In the genomic region with DNA sequence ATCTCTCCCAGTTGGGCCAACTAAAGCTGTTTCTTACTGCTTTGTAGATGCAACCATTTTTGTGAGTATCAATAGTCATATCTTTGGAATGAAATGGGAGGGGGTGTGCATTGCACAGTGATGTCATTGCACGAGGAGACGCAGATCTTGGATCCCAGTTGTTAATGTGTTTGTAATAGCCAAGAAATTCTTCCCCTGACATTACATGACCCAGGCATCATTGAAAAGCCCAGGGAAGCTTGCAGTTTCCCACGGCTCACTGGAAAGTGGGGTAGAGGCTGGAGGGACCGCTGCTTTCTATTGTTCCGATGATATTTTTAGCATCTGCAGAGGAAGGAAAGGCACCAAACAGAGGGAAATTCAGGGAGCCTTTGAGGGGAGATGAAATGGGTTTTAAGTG, we compare ENCODE assay signal across 8 mouse cellular contexts. TPM values are rescaled to one million over a fixed set of nuclear protein-coding genes. Genes with fewer than 3 reads are reported as not detected.
DNase-seq lines count a peak whose midpoint lies in the region; ATAC-seq and TF ChIP-seq lines count a peak whose summit lies in the region.

No protein-coding gene starts in this region.

- no peak for DNase-seq in forebrain, embryonic 11.5 days (ENCODE audit: low spot score)
- no peak for DNase-seq in forebrain, embryonic 10.5 days (ENCODE audit: extremely low spot score, low spot score)
- DNase-seq in lung, embryonic 14.5 days = peak; percentile 39
- DNase-seq in lung, adult 2 months = no peak
- DNase-seq in hindbrain, embryonic 11.5 days (ENCODE audit: low spot score) = no peak
- no peak for DNase-seq in adrenal gland, adult 8-10 months
- no peak for DNase-seq in embryo, embryonic 9.5 days (ENCODE audit: extremely low spot score)

- no peak for TF ChIP-seq CTCF in lung, embryonic 14.5 days (IDR thresholded peaks at IDR 0.05; ENCODE audit: low read depth)
- TF ChIP-seq CTCF in lung, adult 2 months (IDR thresholded peaks at IDR 0.05; ENCODE audit: insufficient read depth, low read length) = no peak

- peak overlapping the region; percentile 16; the same call in 1 of the 2 replicates for H3K4me2 ChIP-seq in forebrain, embryonic 11.5 days (ENCODE audit: low read depth, low read length, severe bottlenecking)
- peak overlapping the region; percentile 38 for H3K4me2 ChIP-seq in lung, embryonic 14.5 days
- H3K4me2 ChIP-seq in hindbrain, embryonic 11.5 days (replicated peaks; ENCODE audit: low read depth, low read length) = peak overlapping the region; percentile 25
- H3K4me2 ChIP-seq in neural tube, embryonic 14.5 days (ENCODE audit: low read depth, low read length) = peak overlapping the region; percentile 46

- no peak for TF ChIP-seq POLR2A in lung, adult 2 months (IDR thresholded peaks at IDR 0.05; ENCODE audit: borderline replicate concordance, extremely low read depth, low read depth, low read length)

- H3K36me3 ChIP-seq in forebrain, embryonic 11.5 days (ENCODE audit: control insufficient read depth, insufficient read depth, low read length) = no peaks in the 10 kb centered on the region
- no peaks in the 10 kb centered on the region for H3K36me3 ChIP-seq in forebrain, embryonic 10.5 days (replicated peaks)
- H3K36me3 ChIP-seq in lung, embryonic 14.5 days (ENCODE audit: insufficient read depth) = no peaks in the 10 kb centered on the region
- H3K36me3 ChIP-seq in hindbrain, embryonic 11.5 days (ENCODE audit: control insufficient read depth, insufficient read depth, low read length) = no peaks in the 10 kb centered on the region
- no peaks in the 10 kb centered on the region for H3K36me3 ChIP-seq in neural tube, embryonic 14.5 days (ENCODE audit: control insufficient read depth, insufficient read depth, low read length)

- no peak overlapping the region for H3K27ac ChIP-seq in forebrain, embryonic 11.5 days (ENCODE audit: low read depth, low read length)
- no peak overlapping the region for H3K27ac ChIP-seq in forebrain, embryonic 10.5 days
- H3K27ac ChIP-seq in lung, embryonic 14.5 days (ENCODE audit: low read depth) = no peak overlapping the region
- peak overlapping the region; percentile 48 for H3K27ac ChIP-seq in hindbrain, embryonic 11.5 days (ENCODE audit: low read depth, low read length)
- H3K27ac ChIP-seq in neural tube, embryonic 14.5 days (ENCODE audit: low read depth, low read length) = peak overlapping the region; percentile 76

- H3K4me3 ChIP-seq in forebrain, embryonic 11.5 days (ENCODE audit: low read depth, low read length) = no peak overlapping the region
- H3K4me3 ChIP-seq in forebrain, embryonic 10.5 days = no peak overlapping the region
- H3K4me3 ChIP-seq in lung, embryonic 14.5 days (ENCODE audit: low read depth, low read length) = no peak overlapping the region
- H3K4me3 ChIP-seq in lung, adult 2 months (replicated peaks; ENCODE audit: extremely low read depth, low read depth, low read length) = no peak overlapping the region
- 0 out of 2 replicates have a peak overlapping the region, but pooled peaks have one; percentile 1 for H3K4me3 ChIP-seq in hindbrain, embryonic 11.5 days (ENCODE audit: low read depth, low read length)
- peak overlapping the region; percentile 23 for H3K4me3 ChIP-seq in neural tube, embryonic 14.5 days (ENCODE audit: low read depth, low read length)

- 0 out of 2 replicates have a peak, but pooled peaks cover 5% of the 10 kb centered on the region for H3K4me1 ChIP-seq in forebrain, embryonic 11.5 days (replicated peaks; ENCODE audit: control insufficient read depth, insufficient read depth, low read length)
- peaks cover 15% of the 10 kb centered on the region for H3K4me1 ChIP-seq in forebrain, embryonic 10.5 days
- no peaks in the 10 kb centered on the region; the same call in 1 of the 2 replicates for H3K4me1 ChIP-seq in lung, embryonic 14.5 days (ENCODE audit: insufficient read depth)
- H3K4me1 ChIP-seq in lung, adult 2 months (ENCODE audit: control insufficient read depth, insufficient read depth, low read length) = peaks cover 6% of the 10 kb centered on the region
- H3K4me1 ChIP-seq in hindbrain, embryonic 11.5 days (replicated peaks; ENCODE audit: control insufficient read depth, insufficient read depth, low read length) = no peaks in the 10 kb centered on the region
- peaks cover 9% of the 10 kb centered on the region; the same call in 1 of the 2 replicates for H3K4me1 ChIP-seq in neural tube, embryonic 14.5 days (ENCODE audit: control insufficient read depth, insufficient read depth, low read length)

- H3K9ac ChIP-seq in forebrain, embryonic 11.5 days (ENCODE audit: low read length) = no peak overlapping the region
- no peak overlapping the region for H3K9ac ChIP-seq in lung, embryonic 14.5 days
- H3K9ac ChIP-seq in hindbrain, embryonic 11.5 days (ENCODE audit: low read depth, low read length) = peak overlapping the region; percentile 29; the same call in 1 of the 2 replicates
- peak overlapping the region; percentile 43; the same call in 1 of the 2 replicates for H3K9ac ChIP-seq in neural tube, embryonic 14.5 days (replicated peaks; ENCODE audit: low read depth, low read length)

- WGBS in forebrain, embryonic 11.5 days = 66% methylated on average over 5 of the region's 5 CpGs
- WGBS in forebrain, embryonic 10.5 days = 77% methylated on average over 5 of the region's 5 CpGs
- WGBS in lung, embryonic 14.5 days = 41% methylated on average over 5 of the region's 5 CpGs
- WGBS in lung, adult 2 months = 20% methylated on average over 5 of the region's 5 CpGs
- 40% methylated on average over 5 of the region's 5 CpGs for WGBS in hindbrain, embryonic 11.5 days
- WGBS in neural tube, embryonic 14.5 days = 24% methylated on average over 5 of the region's 5 CpGs

- ATAC-seq in forebrain, embryonic 11.5 days (replicated peaks; ENCODE audit: low FRiP score) = 0 out of 2 replicates have a peak, but pooled peaks have one; percentile 18
- no peak for ATAC-seq in lung, embryonic 14.5 days (ENCODE audit: insufficient read depth)
- ATAC-seq in hindbrain, embryonic 11.5 days (ENCODE audit: low FRiP score) = peak; percentile 33; the same call in 1 of the 2 replicates
- peak; percentile 73 for ATAC-seq in neural tube, embryonic 14.5 days (ENCODE audit: low read depth)

- no peaks in the 10 kb centered on the region for H3K27me3 ChIP-seq in forebrain, embryonic 11.5 days (ENCODE audit: control insufficient read depth, insufficient read depth, low read length)
- no peaks in the 10 kb centered on the region; the same call in 1 of the 2 replicates for H3K27me3 ChIP-seq in forebrain, embryonic 10.5 days (ENCODE audit: poor library complexity, severe bottlenecking)
- H3K27me3 ChIP-seq in lung, embryonic 14.5 days (ENCODE audit: insufficient read depth, low read length) = no peaks in the 10 kb centered on the region
- H3K27me3 ChIP-seq in hindbrain, embryonic 11.5 days (ENCODE audit: control insufficient read depth, insufficient read depth, low read length) = no peaks in the 10 kb centered on the region
- H3K27me3 ChIP-seq in neural tube, embryonic 14.5 days (ENCODE audit: control insufficient read depth, insufficient read depth, low read length) = no peaks in the 10 kb centered on the region

- no peaks in the 10 kb centered on the region for H3K9me3 ChIP-seq in forebrain, embryonic 11.5 days (ENCODE audit: control insufficient read depth, low read length)
- H3K9me3 ChIP-seq in forebrain, embryonic 10.5 days = no peaks in the 10 kb centered on the region
- H3K9me3 ChIP-seq in lung, embryonic 14.5 days (ENCODE audit: low read depth, low read length) = no peaks in the 10 kb centered on the region
- H3K9me3 ChIP-seq in hindbrain, embryonic 11.5 days (ENCODE audit: control insufficient read depth, low read length) = no peaks in the 10 kb centered on the region
- no peaks in the 10 kb centered on the region for H3K9me3 ChIP-seq in neural tube, embryonic 14.5 days (ENCODE audit: control insufficient read depth, low read length)

RNA-seq across cellular contexts. Expression of gene Ctla4, which starts 25.8 kb away (rescaled TPM):
- not detected in 2 replicates for polyA plus RNA-seq in forebrain, embryonic 11.5 days (2014; fragmentation: Nextera tagmentation; extraction: Ambion mirVana)
- polyA plus RNA-seq in forebrain, embryonic 10.5 days (2016; fragmentation: Nextera tagmentation; extraction: Ambion mirVana) = not detected in 2 replicates
- not detected in 2 replicates for polyA plus RNA-seq in lung, embryonic 14.5 days (2014; fragmentation: Nextera tagmentation; extraction: Ambion mirVana)
- polyA plus RNA-seq in lung, adult 2 months (2012; rRNA removed) = 0.18 and 0.19 TPM in 2 replicates
- polyA plus RNA-seq in hindbrain, embryonic 11.5 days (2014; fragmentation: Nextera tagmentation; extraction: Ambion mirVana) = not detected in 2 replicates
- polyA plus RNA-seq in neural tube, embryonic 14.5 days (2014; fragmentation: Nextera tagmentation; extraction: Ambion mirVana) = not detected in 2 replicates
- not detected for total RNA-seq in adrenal gland, adult 8-10 months (2022)

Comparison
In these comparisons a context has a peak if more than half of its experiments do, and no peak if none do; other contexts are left out.
1. H3K27ac ChIP-seq: peak in hindbrain, embryonic 11.5 days (single experiment) and neural tube, embryonic 14.5 days (single experiment); none in forebrain, embryonic 11.5 days (single experiment), forebrain, embryonic 10.5 days (single experiment) and lung, embryonic 14.5 days (single experiment).
2. H3K4me3 ChIP-seq: peak in hindbrain, embryonic 11.5 days (single experiment) and neural tube, embryonic 14.5 days (single experiment); none in forebrain, embryonic 11.5 days (single experiment), forebrain, embryonic 10.5 days (single experiment), lung, embryonic 14.5 days (single experiment) and lung, adult 2 months (single experiment).
3. H3K9ac ChIP-seq: peak in hindbrain, embryonic 11.5 days (single experiment) and neural tube, embryonic 14.5 days (single experiment); none in forebrain, embryonic 11.5 days (single experiment) and lung, embryonic 14.5 days (single experiment).
4. Peak in every context shown above with its lines, with median percentiles within 50 percentile points of each other: H3K4me2 ChIP-seq.